Mouse (Mus musculus): ENCODE measurements around the gene Gli2.

The Gli2 gene

GRCm38 (mm10) chr1:118901868-118902586 lies 151.4 kb downstream of the Gli2 start:
- DNase-seq (ENCODE audit: low spot score in 2 of 2), result no peak

- DNase-seq (ENCODE audit: low spot score in 2 of 2), result no peak
These were observed 155.1 kb downstream of the Gli2 start for GRCm38 (mm10) chr1:118898351-118898750.

- no peak for DNase-seq (ENCODE audit: low spot score in 2 of 2)
These were observed 158.2 kb downstream of the Gli2 start for GRCm38 (mm10) chr1:118895026-118895762.

GRCm38 (mm10) chr1:118891395-118891794 lies 162.0 kb downstream of the Gli2 start:
- DNase-seq (ENCODE audit: low spot score in 2 of 2), result no peak

- DNase-seq (ENCODE audit: low spot score in 2 of 2), result no peak
These were observed 163.1 kb downstream of the Gli2 start for GRCm38 (mm10) chr1:118890125-118890875.

GRCm38 (mm10) chr1:118880781-118881247 lies 172.6 kb downstream of the Gli2 start:
- no peak for DNase-seq (ENCODE audit: low spot score in 2 of 2)

- DNase-seq (ENCODE audit: low spot score in 2 of 2), result no peak
These were observed 175.1 kb downstream of the Gli2 start for GRCm38 (mm10) chr1:118878291-118878690.

- DNase-seq (ENCODE audit: low spot score in 2 of 2), result no peak
These were observed 178.2 kb downstream of the Gli2 start for GRCm38 (mm10) chr1:118875227-118875626.

GRCm38 (mm10) chr1:118873559-118873958 lies 179.9 kb downstream of the Gli2 start:
- no peak for DNase-seq (ENCODE audit: low spot score in 2 of 2)

- no peak for DNase-seq (ENCODE audit: low spot score in 2 of 2)
These were observed 188.7 kb downstream of the Gli2 start for GRCm38 (mm10) chr1:118864735-118865134.

- no peak for DNase-seq (ENCODE audit: low spot score in 2 of 2)
These were observed 189.4 kb downstream of the Gli2 start for GRCm38 (mm10) chr1:118864031-118864430.

- no peak for DNase-seq (ENCODE audit: low spot score in 2 of 2)
These were observed 195.3 kb downstream of the Gli2 start for GRCm38 (mm10) chr1:118858101-118858500.

- no peak for DNase-seq (ENCODE audit: low spot score in 2 of 2)
These were observed 222.8 kb downstream of the Gli2 start for GRCm38 (mm10) chr1:118830658-118831057.

GRCm38 (mm10) chr1:118826614-118827013 lies 226.8 kb downstream of the Gli2 start:
- no peak for DNase-seq (ENCODE audit: low spot score in 2 of 2)

- no peak for DNase-seq (ENCODE audit: low spot score in 2 of 2)
These were observed 227.8 kb downstream of the Gli2 start for GRCm38 (mm10) chr1:118825467-118826219.

GRCm38 (mm10) chr1:118825035-118825434 lies 228.4 kb downstream of the Gli2 start:
- DNase-seq (ENCODE audit: low spot score in 2 of 2), result no peak

GRCm38 (mm10) chr1:118822258-118822657 lies 231.2 kb downstream of the Gli2 start:
- no peak for DNase-seq (ENCODE audit: low spot score in 2 of 2)

- no peak for DNase-seq (ENCODE audit: low spot score in 2 of 2)
These were observed 238.4 kb downstream of the Gli2 start for GRCm38 (mm10) chr1:118815015-118815414.

- no peak for DNase-seq (ENCODE audit: low spot score in 2 of 2)
These were observed 243.1 kb downstream of the Gli2 start for GRCm38 (mm10) chr1:118810336-118810735.

GRCm38 (mm10) chr1:118806727-118807126 lies 246.7 kb downstream of the Gli2 start:
- no peak for DNase-seq (ENCODE audit: low spot score in 2 of 2)

GRCm38 (mm10) chr1:118802166-118802565 lies 251.3 kb downstream of the Gli2 start:
- DNase-seq (ENCODE audit: low spot score in 2 of 2), result no peak

Measured in spleen, postnatal 4 days (tissue).